Comparison of ENCODE assay signal across 9 mouse cellular contexts in the genomic region with DNA sequence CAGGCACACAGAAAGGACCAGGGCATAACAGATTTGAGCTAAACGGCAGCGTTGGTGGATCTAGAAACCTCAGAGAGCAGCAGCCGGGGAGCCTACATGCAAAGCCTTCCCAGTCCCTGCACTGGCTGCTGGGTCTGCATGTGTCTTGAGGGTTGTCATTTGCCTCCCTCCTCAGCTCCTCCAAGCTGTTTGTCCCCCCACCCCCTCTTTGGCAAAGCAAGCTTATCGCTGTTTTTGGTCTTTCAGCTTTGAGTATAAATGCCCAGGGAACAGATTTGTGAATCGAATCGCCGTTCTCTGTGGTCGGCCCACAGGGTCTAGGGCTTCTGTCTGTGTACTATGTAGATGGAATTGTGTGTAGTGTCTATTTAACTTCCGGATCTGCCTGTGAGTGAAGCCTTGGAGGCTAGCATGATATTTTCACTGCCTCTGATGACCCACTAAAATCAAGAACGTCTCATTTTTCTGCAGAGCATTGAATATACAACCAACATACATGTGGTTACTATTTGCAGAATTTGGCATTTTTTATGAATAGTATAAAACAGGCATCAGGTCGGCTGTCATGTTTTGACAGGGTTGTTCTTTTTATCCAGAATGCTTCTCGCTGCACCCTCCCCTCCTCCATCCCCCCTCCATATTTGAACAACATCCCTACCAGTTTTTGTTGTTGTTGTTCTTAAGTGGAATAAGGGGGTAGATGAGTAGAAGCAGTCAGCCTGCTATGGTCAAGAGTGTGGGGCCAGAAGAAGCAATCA.
A peak's percentile ranks its signal among the peaks of the same experiment; 100 is the strongest.
DNase-seq lines count a peak whose midpoint lies in the region; ATAC-seq lines count a peak whose summit lies in the region.
"Had no signal": no experiment of that assay in that cellular context is flagged by ENCODE, and none has a peak within 500 bp of the region (broad histone marks: within the 10 kb centered on the region; RNA-seq: fewer than 3 reads in every experiment).

No protein-coding gene starts in this region.

- no peaks in the 10 kb centered on the region for H3K27me3 ChIP-seq in forebrain, embryonic 13.5 days
- H3K27me3 ChIP-seq in forebrain, embryonic 12.5 days = no peaks in the 10 kb centered on the region
- no peaks in the 10 kb centered on the region for H3K27me3 ChIP-seq in kidney, embryonic 15.5 days
- H3K27me3 ChIP-seq in limb, embryonic 13.5 days = no peaks in the 10 kb centered on the region
- no peaks in the 10 kb centered on the region for H3K27me3 ChIP-seq in midbrain, embryonic 13.5 days
- H3K27me3 ChIP-seq: Patski had no signal

- DNase-seq in kidney, adult 11 months = no peak
- peak; percentile 8 for DNase-seq in R1 (ENCODE audit: low read depth, low spot score)
- DNase-seq in urinary bladder, adult 2 months (ENCODE audit: low spot score) = no peak

- no peak overlapping the region; the same call in 1 of the 2 replicates for H3K27ac ChIP-seq in forebrain, embryonic 13.5 days
- no peak overlapping the region for H3K27ac ChIP-seq in forebrain, embryonic 12.5 days
- H3K27ac ChIP-seq in kidney, embryonic 15.5 days = peak overlapping the region; percentile 95
- peak overlapping the region; percentile 39; the same call in 1 of the 2 replicates for H3K27ac ChIP-seq in limb, embryonic 13.5 days
- H3K27ac ChIP-seq in midbrain, embryonic 13.5 days = no peak overlapping the region

- no peaks in the 10 kb centered on the region for H3K4me1 ChIP-seq in forebrain, embryonic 13.5 days
- H3K4me1 ChIP-seq in forebrain, embryonic 12.5 days = no peaks in the 10 kb centered on the region; the same call in 1 of the 2 replicates
- H3K4me1 ChIP-seq in kidney, embryonic 15.5 days = peaks cover 44% of the 10 kb centered on the region
- peaks cover 16% of the 10 kb centered on the region for H3K4me1 ChIP-seq in limb, embryonic 13.5 days
- H3K4me1 ChIP-seq in midbrain, embryonic 13.5 days (replicated peaks) = 0 out of 2 replicates have a peak, but pooled peaks cover 4% of the 10 kb centered on the region

- 80% methylated on average over 12 of the region's 12 CpGs for WGBS in forebrain, embryonic 13.5 days
- 82% methylated on average over 12 of the region's 12 CpGs for WGBS in forebrain, embryonic 12.5 days
- 23% methylated on average over 12 of the region's 12 CpGs for WGBS in kidney, embryonic 15.5 days
- WGBS in limb, embryonic 13.5 days = 34% methylated on average over 12 of the region's 12 CpGs
- WGBS in midbrain, embryonic 13.5 days = 84% methylated on average over 12 of the region's 12 CpGs

- H3K36me3 ChIP-seq in forebrain, embryonic 13.5 days (ENCODE audit: poor library complexity, severe bottlenecking) = no peaks in the 10 kb centered on the region
- no peaks in the 10 kb centered on the region for H3K36me3 ChIP-seq in forebrain, embryonic 12.5 days (replicated peaks)
- no peaks in the 10 kb centered on the region for H3K36me3 ChIP-seq in kidney, embryonic 15.5 days
- no peaks in the 10 kb centered on the region for H3K36me3 ChIP-seq in limb, embryonic 13.5 days
- H3K36me3 ChIP-seq in midbrain, embryonic 13.5 days = no peaks in the 10 kb centered on the region

- no peak overlapping the region for H3K9ac ChIP-seq in forebrain, embryonic 13.5 days
- H3K9ac ChIP-seq in forebrain, embryonic 12.5 days = no peak overlapping the region
- H3K9ac ChIP-seq in kidney, embryonic 15.5 days = 0 out of 2 replicates have a peak overlapping the region, but pooled peaks have one; percentile 26
- H3K9ac ChIP-seq in limb, embryonic 13.5 days = 0 out of 2 replicates have a peak overlapping the region, but pooled peaks have one; percentile 13
- H3K9ac ChIP-seq in midbrain, embryonic 13.5 days (replicated peaks) = no peak overlapping the region

- no peaks in the 10 kb centered on the region for H3K9me3 ChIP-seq in forebrain, embryonic 13.5 days (replicated peaks)
- H3K9me3 ChIP-seq in forebrain, embryonic 12.5 days = no peaks in the 10 kb centered on the region
- no peaks in the 10 kb centered on the region for H3K9me3 ChIP-seq in kidney, embryonic 15.5 days (replicated peaks)
- no peaks in the 10 kb centered on the region for H3K9me3 ChIP-seq in limb, embryonic 13.5 days
- H3K9me3 ChIP-seq in midbrain, embryonic 13.5 days = no peaks in the 10 kb centered on the region; the same call in 1 of the 2 replicates

- H3K4me2 ChIP-seq in forebrain, embryonic 13.5 days = no peak overlapping the region
- no peak overlapping the region for H3K4me2 ChIP-seq in forebrain, embryonic 12.5 days
- H3K4me2 ChIP-seq in kidney, embryonic 15.5 days = peak overlapping the region; percentile 37
- peak overlapping the region; percentile 41 for H3K4me2 ChIP-seq in limb, embryonic 13.5 days (replicated peaks)
- no peak overlapping the region for H3K4me2 ChIP-seq in midbrain, embryonic 13.5 days (replicated peaks)

- ATAC-seq in forebrain, embryonic 13.5 days = peak; percentile 63; the same call in 1 of the 2 replicates
- ATAC-seq in forebrain, embryonic 12.5 days (ENCODE audit: low FRiP score) = no peak
- ATAC-seq in kidney, embryonic 15.5 days (replicated peaks; ENCODE audit: low FRiP score) = no peak
- no peak for ATAC-seq in limb, embryonic 13.5 days (ENCODE audit: low FRiP score, low read depth)
- no peak for ATAC-seq in midbrain, embryonic 13.5 days
- ATAC-seq: Patski had no signal

- no peak overlapping the region for H3K4me3 ChIP-seq in forebrain, embryonic 13.5 days
- no peak overlapping the region for H3K4me3 ChIP-seq in forebrain, embryonic 12.5 days (replicated peaks)
- H3K4me3 ChIP-seq in kidney, embryonic 15.5 days (replicated peaks) = 0 out of 2 replicates have a peak overlapping the region, but pooled peaks have one; percentile 6
- no peak overlapping the region for H3K4me3 ChIP-seq in limb, embryonic 13.5 days
- H3K4me3 ChIP-seq in midbrain, embryonic 13.5 days (replicated peaks) = no peak overlapping the region

Comparison
In these comparisons a context has a peak if more than half of its experiments do, and no peak if none do; other contexts are left out.
1. H3K27ac ChIP-seq: peak in kidney, embryonic 15.5 days (single experiment) and limb, embryonic 13.5 days (single experiment); none in forebrain, embryonic 13.5 days (single experiment), forebrain, embryonic 12.5 days (single experiment) and midbrain, embryonic 13.5 days (single experiment).
2. H3K4me2 ChIP-seq: peak in kidney, embryonic 15.5 days (single experiment) and limb, embryonic 13.5 days (single experiment); none in forebrain, embryonic 13.5 days (single experiment), forebrain, embryonic 12.5 days (single experiment) and midbrain, embryonic 13.5 days (single experiment).
3. H3K9ac ChIP-seq: peak in kidney, embryonic 15.5 days (single experiment) and limb, embryonic 13.5 days (single experiment); none in forebrain, embryonic 13.5 days (single experiment), forebrain, embryonic 12.5 days (single experiment) and midbrain, embryonic 13.5 days (single experiment).